Mouse (Mus musculus) cortical plate, adult 2 months (tissue): Measurements from ENCODE around the gene Snx10.
A peak's percentile ranks its signal among the peaks of the same experiment; 100 is the strongest.

ENCODE experiments used
- CTCF ChIP-seq: fragments of 200-500 bp; IDR thresholded peaks from 2 replicates; pipeline ENCODE4 v1.5.1; 2011; ENCODE audit warnings: mild to moderate bottlenecking, control low read depth, low read length; ENCODE audit not compliant: insufficient read depth; ENCODE audit errors: extremely low read depth
- POLR2A ChIP-seq: fragments of 200-500 bp; IDR thresholded peaks from 2 replicates; pipeline ENCODE4 v1.6.1; 2011; ENCODE audit warnings: mild to moderate bottlenecking, low read length, control low read depth; ENCODE audit not compliant: insufficient read depth; ENCODE audit errors: extremely low read depth

- TF ChIP-seq POLR2A (no peak), CTCF (peak; percentile 36; the same call in 1 of the 2 replicates)
Observed at GRCm38 (mm10) chr6:51510094-51510493, 13.6 kb upstream of the Snx10 start.
